Mouse (Mus musculus): Measurements from ENCODE around the gene Srsf4. TPM values are rescaled to one million over a fixed set of nuclear protein-coding genes. Genes with fewer than 3 reads are reported as not detected.

The Srsf4 gene
- total RNA-seq, 1 experiment, result 45.6 TPM

- DNase-seq (ENCODE audit: low read depth, low spot score), result no peak
- Histone ChIP-seq H3K4me3 (ENCODE audit: insufficient read depth in 1 of 2, low read depth in 1 of 2, low read length in 2 of 2, poor library complexity in 1 of 2, severe bottlenecking in 1 of 2) (no peak overlapping the region), H3K4me1 (ENCODE audit: control insufficient read depth in 2 of 2, insufficient read depth in 2 of 2, low read length in 2 of 2, poor library complexity in 1 of 2) (no peaks in the 10 kb centered on the region), H3K27ac (ENCODE audit: insufficient read depth, low read depth, low read length, poor library complexity, severe bottlenecking) (no peak overlapping the region), H3K9ac (ENCODE audit: insufficient read depth, low read depth, low read length, poor library complexity, severe bottlenecking) (no peak overlapping the region), H3K36me3 (ENCODE audit: control insufficient read depth, insufficient read depth, low read length, poor library complexity, severe bottlenecking) (no peaks in the 10 kb centered on the region), H3K9me3 (ENCODE audit: control insufficient read depth, insufficient read depth, low read depth, low read length) (no peaks in the 10 kb centered on the region)
- in situ Hi-C loops (cut with MboI; ENCODE audit: low sequenced_read_pairs in 2 of 2, unreplicated experiment in 2 of 2), result no loop called here
- TF ChIP-seq HCFC1 (IDR thresholded peaks at IDR 0.05; ENCODE audit: borderline replicate concordance, insufficient read depth, low read length) (no peak), ZC3H11A (IDR thresholded peaks at IDR 0.05; ENCODE audit: borderline replicate concordance, low read depth, low read length) (no peak), ZNF384 (IDR thresholded peaks at IDR 0.05; ENCODE audit: low read depth, low read length) (no peak), CHD2 (IDR thresholded peaks at IDR 0.05; ENCODE audit: low read depth, low read length) (no peak), MAFK (IDR thresholded peaks at IDR 0.05; ENCODE audit: insufficient read depth, low read depth, low read length) (no peak)
Observed at GRCm38 (mm10) chr4:131940846-131941245, 67.4 kb downstream of the Srsf4 start.

GRCm38 (mm10) chr4:131947848-131948247 lies 74.4 kb downstream of the Srsf4 start:
- Histone ChIP-seq H3K27ac (ENCODE audit: insufficient read depth, low read depth, low read length, poor library complexity, severe bottlenecking) (no peak overlapping the region), H3K4me3 (ENCODE audit: insufficient read depth in 1 of 2, low read depth in 1 of 2, low read length in 2 of 2, poor library complexity in 1 of 2, severe bottlenecking in 1 of 2) (no peak overlapping the region), H3K9me3 (ENCODE audit: control insufficient read depth, insufficient read depth, low read depth, low read length) (no peaks in the 10 kb centered on the region), H3K4me1 (ENCODE audit: control insufficient read depth in 2 of 2, insufficient read depth in 2 of 2, low read length in 2 of 2, poor library complexity in 1 of 2) (peaks cover 0 to 2% of the 10 kb centered on the region in 2 experiments; a peak in 1 of 4 replicates), H3K9ac (ENCODE audit: insufficient read depth, low read depth, low read length, poor library complexity, severe bottlenecking) (no peak overlapping the region), H3K36me3 (ENCODE audit: control insufficient read depth, insufficient read depth, low read length, poor library complexity, severe bottlenecking) (no peaks in the 10 kb centered on the region)
- TF ChIP-seq HCFC1 (IDR thresholded peaks at IDR 0.05; ENCODE audit: borderline replicate concordance, insufficient read depth, low read length), result no peak
- TF ChIP-seq MAFK (IDR thresholded peaks at IDR 0.05; ENCODE audit: insufficient read depth, low read depth, low read length), result no peak
- TF ChIP-seq ZNF384 (IDR thresholded peaks at IDR 0.05; ENCODE audit: low read depth, low read length), result no peak
- TF ChIP-seq ZC3H11A (IDR thresholded peaks at IDR 0.05; ENCODE audit: borderline replicate concordance, low read depth, low read length), result no peak
- no peak for TF ChIP-seq CHD2 (IDR thresholded peaks at IDR 0.05; ENCODE audit: low read depth, low read length)
- DNase-seq (ENCODE audit: low read depth, low spot score), result no peak
- in situ Hi-C loops (cut with MboI; ENCODE audit: low sequenced_read_pairs in 2 of 2, unreplicated experiment in 2 of 2), result no loop called here

DNA sequence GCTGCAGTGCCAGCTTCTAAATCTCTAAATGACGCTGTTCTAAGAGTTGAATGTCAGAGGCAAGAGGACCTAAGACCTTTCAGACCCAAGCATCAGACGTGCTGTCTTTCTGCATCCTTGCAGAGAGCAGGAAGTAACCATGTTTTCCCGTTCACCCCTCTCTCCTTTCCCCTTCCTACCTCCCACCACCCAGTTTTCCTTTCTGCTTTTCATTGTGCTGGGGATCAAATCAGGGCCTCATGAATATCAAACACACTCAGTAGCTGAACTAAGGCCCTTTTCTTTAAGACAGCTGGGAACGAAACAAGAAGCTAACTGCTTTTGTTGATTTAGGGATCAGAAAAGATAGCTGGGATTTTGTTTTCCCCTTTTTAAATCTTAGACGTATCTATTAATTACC lies 76.5 kb downstream of the Srsf4 start:
- H3K4me1 ChIP-seq (ENCODE audit: control insufficient read depth in 2 of 2, insufficient read depth in 2 of 2, low read length in 2 of 2, poor library complexity in 1 of 2), result peaks cover 0 to 2% of the 10 kb centered on the region in 2 experiments; a peak in 1 of 4 replicates
- in situ Hi-C loops (cut with MboI; ENCODE audit: low sequenced_read_pairs in 2 of 2, unreplicated experiment in 2 of 2), result no loop called here
- no peak overlapping the region for H3K4me3 ChIP-seq (ENCODE audit: insufficient read depth in 1 of 2, low read depth in 1 of 2, low read length in 2 of 2, poor library complexity in 1 of 2, severe bottlenecking in 1 of 2)
- no peak for DNase-seq (ENCODE audit: low read depth, low spot score)
- H3K9me3 ChIP-seq (ENCODE audit: control insufficient read depth, insufficient read depth, low read depth, low read length), result no peaks in the 10 kb centered on the region
- no peak overlapping the region for H3K9ac ChIP-seq (ENCODE audit: insufficient read depth, low read depth, low read length, poor library complexity, severe bottlenecking)
- H3K36me3 ChIP-seq (ENCODE audit: control insufficient read depth, insufficient read depth, low read length, poor library complexity, severe bottlenecking), result no peaks in the 10 kb centered on the region
- TF ChIP-seq ZC3H11A (IDR thresholded peaks at IDR 0.05; ENCODE audit: borderline replicate concordance, low read depth, low read length) (no peak), ZNF384 (IDR thresholded peaks at IDR 0.05; ENCODE audit: low read depth, low read length) (no peak), MAFK (IDR thresholded peaks at IDR 0.05; ENCODE audit: insufficient read depth, low read depth, low read length) (no peak), CHD2 (IDR thresholded peaks at IDR 0.05; ENCODE audit: low read depth, low read length) (no peak), HCFC1 (IDR thresholded peaks at IDR 0.05; ENCODE audit: borderline replicate concordance, insufficient read depth, low read length) (no peak)
- H3K27ac ChIP-seq (ENCODE audit: insufficient read depth, low read depth, low read length, poor library complexity, severe bottlenecking), result no peak overlapping the region

GRCm38 (mm10) chr4:131950657-131951056 lies 77.2 kb downstream of the Srsf4 start:
- DNase-seq (ENCODE audit: low read depth, low spot score), result no peak
- H3K4me1 ChIP-seq (ENCODE audit: control insufficient read depth in 2 of 2, insufficient read depth in 2 of 2, low read length in 2 of 2, poor library complexity in 1 of 2), result peaks cover 0 to 2% of the 10 kb centered on the region in 2 experiments; a peak in 1 of 4 replicates
- H3K27ac ChIP-seq (ENCODE audit: insufficient read depth, low read depth, low read length, poor library complexity, severe bottlenecking), result no peak overlapping the region
- in situ Hi-C loops (cut with MboI; ENCODE audit: low sequenced_read_pairs in 2 of 2, unreplicated experiment in 2 of 2), result no loop called here
- no peak overlapping the region for H3K4me3 ChIP-seq (ENCODE audit: insufficient read depth in 1 of 2, low read depth in 1 of 2, low read length in 2 of 2, poor library complexity in 1 of 2, severe bottlenecking in 1 of 2)
- no peaks in the 10 kb centered on the region; the same call in 1 of the 2 replicates for H3K36me3 ChIP-seq (ENCODE audit: control insufficient read depth, insufficient read depth, low read length, poor library complexity, severe bottlenecking)
- TF ChIP-seq ZC3H11A (IDR thresholded peaks at IDR 0.05; ENCODE audit: borderline replicate concordance, low read depth, low read length) (no peak), CHD2 (IDR thresholded peaks at IDR 0.05; ENCODE audit: low read depth, low read length) (no peak), ZNF384 (IDR thresholded peaks at IDR 0.05; ENCODE audit: low read depth, low read length) (no peak), HCFC1 (IDR thresholded peaks at IDR 0.05; ENCODE audit: borderline replicate concordance, insufficient read depth, low read length) (no peak), MAFK (IDR thresholded peaks at IDR 0.05; ENCODE audit: insufficient read depth, low read depth, low read length) (no peak)
- no peak overlapping the region for H3K9ac ChIP-seq (ENCODE audit: insufficient read depth, low read depth, low read length, poor library complexity, severe bottlenecking)
- no peaks in the 10 kb centered on the region for H3K9me3 ChIP-seq (ENCODE audit: control insufficient read depth, insufficient read depth, low read depth, low read length)

Other genes with a start within 250 kb of the Srsf4 start
- gene Ptpru, start 35.3 kb upstream of the Srsf4 start, total RNA-seq (2012; rRNA removed), result 11.2 and 16.7 TPM in 2 replicates
- 31.2 and 34.2 TPM in 2 replicates for gene Mecr, start 30.1 kb upstream of the Srsf4 start, total RNA-seq (2012; rRNA removed)
- gene Tmem200b, start 48.2 kb downstream of the Srsf4 start, total RNA-seq (2012; rRNA removed), result 1.8 and 2.1 TPM in 2 replicates
- 0.11 TPM in 1 of 2 replicates, not detected in the other for gene Gm10300, start 201.1 kb downstream of the Srsf4 start, total RNA-seq (2012; rRNA removed)
- gene Epb41, start 201.7 kb downstream of the Srsf4 start, total RNA-seq (2012; rRNA removed), result 16.3 and 19.5 TPM in 2 replicates

Data from ES-E14 (cell line).